Mouse (Mus musculus) testis, adult 2 months (tissue): ENCODE data around the gene Zfp866.

ENCODE experiments used
- CTCF ChIP-seq: fragments of 200-500 bp; IDR thresholded peaks from 2 replicates; pipeline ENCODE4 v1.5.1; 2012; ENCODE audit warnings: low read depth, mild to moderate bottlenecking, inconsistent platforms, low read length, moderate library complexity; ENCODE audit not compliant: control insufficient read depth, insufficient read depth, insufficient replicate concordance
- POLR2A ChIP-seq: fragments of 200-500 bp; IDR thresholded peaks from 2 replicates; pipeline ENCODE4 v1.6.1; 2012; ENCODE audit warnings: low read depth, mild to moderate bottlenecking, inconsistent platforms, low read length, moderate library complexity; ENCODE audit not compliant: control insufficient read depth

DNA sequence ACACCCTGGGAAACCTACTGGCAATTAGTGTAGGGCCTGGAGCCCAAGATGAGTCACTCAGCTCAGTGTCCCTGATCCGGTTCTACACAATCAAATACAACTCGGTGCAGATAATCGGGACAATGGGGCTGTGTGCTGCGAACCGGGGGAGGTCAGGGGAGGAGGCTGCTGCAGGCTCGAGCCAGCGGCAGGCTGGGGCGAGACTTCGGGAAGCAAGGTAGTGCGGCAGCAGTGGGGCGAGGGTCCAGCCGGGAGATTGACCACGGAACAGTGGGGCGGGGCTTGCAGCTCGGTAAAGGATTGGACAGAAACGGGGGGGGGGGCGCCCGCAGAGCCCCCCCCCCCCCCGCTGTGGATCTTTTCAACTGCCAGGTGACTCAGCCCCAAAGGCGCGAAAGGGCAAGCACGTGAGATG is 31.0 kb upstream of the Zfp866 start:
- no peak for TF ChIP-seq CTCF
- peak; percentile 29; the same call in 1 of the 2 replicates for TF ChIP-seq POLR2A
